Mouse (Mus musculus) limb, embryonic 13.5 days (tissue): ENCODE results near the gene Rars2. TPM values are rescaled to one million over a fixed set of nuclear protein-coding genes. Genes with fewer than 3 reads are reported as not detected.
"Not testable (repeated sequence)": the region's sequence is repeated elsewhere in the genome, so short reads cannot be mapped to it uniquely, and the experiment has no call there.

Source experiments
- ATAC-seq: fragments of 200-750 bp; cut with Nextera tagmentation; 2 replicates; pipeline ENCODE4 v1.8.0; 2017; ENCODE audit warnings: low read depth, moderate number of reproducible peaks, moderate TSS enrichment; ENCODE audit not compliant: low FRiP score
- H3K27ac ChIP-seq: fragments of 300-500 bp; sonication (generic); 2 replicates; pipeline ENCODE4 v1.5.1; 2015; ENCODE audit warnings: inconsistent platforms, mild to moderate bottlenecking, moderate library complexity
- H3K27me3 ChIP-seq: fragments of 300-500 bp; sonication (generic); 2 replicates; pipeline ENCODE4 v1.6.1; 2015; ENCODE audit warnings: mild to moderate bottlenecking, inconsistent platforms
- H3K36me3 ChIP-seq: fragments of 300-500 bp; sonication (generic); 2 replicates; pipeline ENCODE4 v1.6.1; 2015; ENCODE audit warnings: inconsistent platforms, mild to moderate bottlenecking, moderate library complexity
- H3K4me1 ChIP-seq: fragments of 300-500 bp; sonication (generic); 2 replicates; pipeline ENCODE4 v1.6.1; 2015; ENCODE audit warnings: inconsistent platforms
- H3K4me2 ChIP-seq: fragments of 300-500 bp; sonication (generic); replicated peaks from 2 replicates; pipeline ENCODE4 v1.6.1; 2015; ENCODE audit warnings: inconsistent platforms, mild to moderate bottlenecking, moderate library complexity
- H3K4me3 ChIP-seq: fragments of 300-500 bp; sonication (generic); 2 replicates; pipeline ENCODE4 v1.5.1; 2015; ENCODE audit warnings: moderate library complexity, mild to moderate bottlenecking, inconsistent platforms
- H3K9ac ChIP-seq: fragments of 300-500 bp; sonication (generic); 2 replicates; pipeline ENCODE4 v1.6.1; 2015; ENCODE audit warnings: mild to moderate bottlenecking, inconsistent platforms
- H3K9me3 ChIP-seq: fragments of 300-500 bp; sonication (generic); 2 replicates; pipeline ENCODE4 v1.6.1; 2016; ENCODE audit warnings: inconsistent platforms
- WGBS: fragments of 180-500 bp; shearing (Covaris S2); methylation state at CpG from one replicate; pipeline ENCODE4 v1.1.7; 2015; 5-methylcytosine and 5-hydroxymethylcytosine counted together
- polyA plus RNA-seq: library from polyadenylated mRNA; unstranded; fragments of >200 nt; fragmentation: Nextera tagmentation; extraction: Ambion mirVana; gene quantifications from 2 replicates; pipeline ENCODE4 v1.2.1, GENCODE M21; 2015

Gene Rars2
- 66.0 and 67.5 TPM in 2 replicates for polyA plus RNA-seq

DNA sequence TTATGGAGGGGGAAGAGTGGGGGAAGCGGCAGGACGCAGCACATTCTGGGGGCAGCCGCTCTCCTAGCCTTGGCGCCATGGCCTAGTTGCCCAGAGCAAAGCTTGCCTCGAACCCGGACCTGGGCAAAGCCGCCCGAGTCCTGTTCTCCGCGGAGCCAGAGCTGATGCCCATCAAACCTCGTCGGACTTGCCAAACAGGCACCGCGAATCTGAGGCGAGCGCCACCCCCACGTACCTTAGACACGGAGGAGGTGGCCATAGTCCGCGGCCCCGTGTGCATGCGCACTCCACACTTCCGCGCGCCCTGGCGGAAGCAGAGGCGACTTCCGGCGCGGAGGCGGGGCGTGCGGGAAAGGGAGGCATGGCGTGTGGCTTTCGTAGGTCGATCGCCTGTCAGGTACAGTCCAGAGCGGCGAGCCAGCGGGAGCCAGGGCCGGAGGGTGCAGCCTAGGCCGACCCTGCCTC lies at the start of gene Rars2, which contains the start of gene Orc3:
Gene Rars2 (plus strand): TSS at position 328 of the 465 bp plus-strand sequence.
Gene Orc3 (minus strand): TSS at position 315 of the 465 bp plus-strand sequence.
- Histone ChIP-seq H3K4me1 (peaks cover 21% of the 10 kb centered on the region), H3K4me2 (peak within 1 kb of the TSS; percentile 92), H3K9me3 (no peaks in the 10 kb centered on the region), H3K9ac (peak within 1 kb of the TSS; percentile 86), H3K4me3 (peak within 1 kb of the TSS; percentile 85), H3K36me3 (peaks cover 5% of the 10 kb centered on the region), H3K27ac (peak within 1 kb of the TSS; percentile 89), H3K27me3 (no peaks in the 10 kb centered on the region)
- ATAC-seq, result peak; percentile 98
- WGBS, result under 1% methylated on average over 42 of the region's 42 CpGs

DNA sequence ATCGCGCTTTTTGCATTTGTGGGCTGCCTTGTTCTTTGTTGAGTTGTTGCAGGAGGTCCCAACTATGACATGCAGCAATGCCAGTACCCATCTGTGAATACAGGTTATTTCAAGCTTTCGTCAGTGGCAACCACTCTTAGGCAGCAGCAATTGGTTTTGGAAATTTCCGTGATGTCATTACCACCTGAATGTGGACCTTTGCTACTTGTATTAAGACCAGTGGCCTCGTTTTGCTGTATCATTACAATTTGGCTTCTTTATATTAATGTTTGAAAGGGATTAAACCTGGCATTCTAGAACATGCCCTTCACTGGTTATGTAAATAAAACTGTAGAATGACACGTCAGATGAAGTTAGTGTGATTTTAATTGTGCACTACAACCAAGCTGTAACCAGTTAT lies 48.5 kb upstream of the Rars2 start:
- H3K4me2 ChIP-seq, result no peak overlapping the region
- ATAC-seq, result no peak
- no peaks in the 10 kb centered on the region for H3K27me3 ChIP-seq
- H3K36me3 ChIP-seq, result peaks cover 65% of the 10 kb centered on the region
- no peaks in the 10 kb centered on the region for H3K9me3 ChIP-seq
- no peak overlapping the region for H3K9ac ChIP-seq
- H3K4me3 ChIP-seq, result no peak overlapping the region
- no peak overlapping the region for H3K27ac ChIP-seq
- no peaks in the 10 kb centered on the region for H3K4me1 ChIP-seq
- WGBS, result 82% methylated on average over 6 of the region's 6 CpGs

GRCm38 (mm10) chr4:34572876-34573275 lies 41.9 kb upstream of the Rars2 start:
- Histone ChIP-seq H3K4me3 (no peak overlapping the region), H3K36me3 (peaks cover 83% of the 10 kb centered on the region), H3K4me1 (no peaks in the 10 kb centered on the region), H3K9me3 (no peaks in the 10 kb centered on the region), H3K9ac (no peak overlapping the region), H3K4me2 (no peak overlapping the region), H3K27me3 (no peaks in the 10 kb centered on the region), H3K27ac (no peak overlapping the region)
- no peak for ATAC-seq
- 73% methylated on average over 2 of the region's 2 CpGs for WGBS

- 93% methylated on average over 2 of the region's 2 CpGs for WGBS
- no peaks in the 10 kb centered on the region for H3K27me3 ChIP-seq
- no peak overlapping the region for H3K27ac ChIP-seq
- no peaks in the 10 kb centered on the region for H3K4me1 ChIP-seq
- H3K9me3 ChIP-seq, result no peaks in the 10 kb centered on the region
- H3K36me3 ChIP-seq, result peaks cover 86% of the 10 kb centered on the region
- ATAC-seq, result no peak
- no peak overlapping the region for H3K4me3 ChIP-seq
- no peak overlapping the region for H3K4me2 ChIP-seq
- no peak overlapping the region for H3K9ac ChIP-seq
Measured at GRCm38 (mm10) chr4:34577028-34577427, 37.7 kb upstream of the Rars2 start.

DNA sequence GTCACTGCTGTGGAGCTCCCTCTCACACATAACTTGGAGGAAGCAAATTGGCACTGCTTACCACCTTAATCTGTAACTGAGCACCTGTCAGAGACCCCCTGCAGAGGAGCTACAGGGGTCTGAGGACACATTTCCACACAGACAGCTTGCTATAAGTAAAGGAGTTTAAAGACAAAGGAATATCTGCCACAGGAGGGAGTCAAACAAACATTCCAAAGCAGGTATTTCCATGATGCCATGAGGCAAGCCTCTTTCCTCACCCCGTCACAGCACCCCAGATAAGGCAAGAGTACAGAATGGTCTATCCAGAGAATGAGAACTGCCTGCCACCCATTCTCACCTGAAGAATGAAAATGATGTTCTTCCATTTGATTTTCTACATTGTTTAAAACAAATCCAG lies 35.5 kb upstream of the Rars2 start:
- no peak overlapping the region for H3K4me2 ChIP-seq
- ATAC-seq, result no peak
- no peak overlapping the region for H3K9ac ChIP-seq
- H3K9me3 ChIP-seq, result no peaks in the 10 kb centered on the region
- H3K4me3 ChIP-seq, result no peak overlapping the region
- H3K36me3 ChIP-seq, result peaks cover 88% of the 10 kb centered on the region
- H3K27ac ChIP-seq, result no peak overlapping the region
- no peaks in the 10 kb centered on the region for H3K4me1 ChIP-seq
- H3K27me3 ChIP-seq, result no peaks in the 10 kb centered on the region
- 82% methylated on average over 1 of the region's 1 CpGs for WGBS

GRCm38 (mm10) chr4:34581489-34581888 lies 33.3 kb upstream of the Rars2 start:
- H3K27me3 ChIP-seq, ATAC-seq, H3K9me3 ChIP-seq, H3K9ac ChIP-seq, H3K4me2 ChIP-seq, H3K4me1 ChIP-seq, H3K27ac ChIP-seq, H3K4me3 ChIP-seq: not testable (repeated sequence)
- WGBS, result 88% methylated on average over 1 of the region's 1 CpGs
- peaks cover 79% of the 10 kb centered on the region for H3K36me3 ChIP-seq

GRCm38 (mm10) chr4:34581990-34582389 lies 32.8 kb upstream of the Rars2 start:
- WGBS, result 79% methylated on average over 7 of the region's 7 CpGs

GRCm38 (mm10) chr4:34582476-34582875 lies 32.3 kb upstream of the Rars2 start:
- Histone ChIP-seq H3K4me1 (no peaks in the 10 kb centered on the region), H3K9ac (no peak overlapping the region), H3K27me3 (no peaks in the 10 kb centered on the region), H3K4me3 (no peak overlapping the region), H3K4me2 (no peak overlapping the region), H3K9me3 (no peaks in the 10 kb centered on the region), H3K36me3 (peaks cover 76% of the 10 kb centered on the region), H3K27ac (no peak overlapping the region)
- no peak for ATAC-seq
- 77% methylated on average over 5 of the region's 5 CpGs for WGBS

More at GRCm38 (mm10) chr4:34581990-34582389, 32.8 kb upstream of the Rars2 start:
- H3K27me3 ChIP-seq, result no peaks in the 10 kb centered on the region
- no peak overlapping the region for H3K9ac ChIP-seq
- no peak overlapping the region for H3K27ac ChIP-seq
- H3K36me3 ChIP-seq, result peaks cover 76% of the 10 kb centered on the region
- no peak overlapping the region for H3K4me2 ChIP-seq
- no peaks in the 10 kb centered on the region for H3K4me1 ChIP-seq
- H3K4me3 ChIP-seq, result no peak overlapping the region
- no peaks in the 10 kb centered on the region for H3K9me3 ChIP-seq
- ATAC-seq, result no peak

DNA sequence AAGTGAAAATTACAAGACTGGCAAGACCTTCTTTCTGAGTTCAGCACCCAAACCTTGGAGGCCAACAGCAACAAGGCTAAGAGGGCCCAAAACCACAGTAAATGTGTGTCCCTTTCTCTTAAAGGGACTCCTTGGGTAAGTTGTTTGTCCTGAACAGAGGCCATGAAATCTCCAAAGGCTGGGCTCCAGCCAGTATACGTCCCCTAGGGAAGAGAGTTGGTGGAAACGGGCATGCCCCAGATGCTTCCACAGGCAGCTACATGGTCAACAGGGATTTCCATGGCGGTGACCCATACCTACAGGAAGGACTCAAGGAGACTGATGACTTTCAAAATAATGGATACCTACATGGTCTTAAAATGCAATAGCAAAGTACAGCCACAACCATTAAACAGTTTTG lies 31.3 kb upstream of the Rars2 start:
- no peaks in the 10 kb centered on the region for H3K27me3 ChIP-seq
- H3K27ac ChIP-seq, result no peak overlapping the region
- H3K9me3 ChIP-seq, result no peaks in the 10 kb centered on the region
- ATAC-seq, result no peak
- no peak overlapping the region for H3K9ac ChIP-seq
- 91% methylated on average over 3 of the region's 3 CpGs for WGBS
- H3K4me3 ChIP-seq, result no peak overlapping the region
- H3K4me2 ChIP-seq, result no peak overlapping the region
- H3K4me1 ChIP-seq, result no peaks in the 10 kb centered on the region
- peaks cover 70% of the 10 kb centered on the region for H3K36me3 ChIP-seq

GRCm38 (mm10) chr4:34584871-34585607 lies 29.7 kb upstream of the Rars2 start:
- Histone ChIP-seq H3K27ac (no peak overlapping the region), H3K4me3 (no peak overlapping the region), H3K27me3 (no peaks in the 10 kb centered on the region), H3K36me3 (peaks cover 61% of the 10 kb centered on the region), H3K9ac (no peak overlapping the region), H3K9me3 (no peaks in the 10 kb centered on the region), H3K4me2 (no peak overlapping the region), H3K4me1 (no peaks in the 10 kb centered on the region)
- ATAC-seq, result no peak
- 77% methylated on average over 7 of the region's 7 CpGs for WGBS

GRCm38 (mm10) chr4:34603123-34603522 lies 11.6 kb upstream of the Rars2 start:
- H3K27me3 ChIP-seq, result no peaks in the 10 kb centered on the region
- no peak overlapping the region for H3K27ac ChIP-seq
- peaks cover 65% of the 10 kb centered on the region for H3K36me3 ChIP-seq
- 96% methylated on average over 6 of the region's 6 CpGs for WGBS
- H3K9ac ChIP-seq, result no peak overlapping the region
- H3K4me2 ChIP-seq, result no peak overlapping the region
- no peaks in the 10 kb centered on the region for H3K4me1 ChIP-seq
- no peak for ATAC-seq
- H3K9me3 ChIP-seq, result no peaks in the 10 kb centered on the region
- H3K4me3 ChIP-seq, result no peak overlapping the region

GRCm38 (mm10) chr4:34606658-34607057 lies 8.1 kb upstream of the Rars2 start:
- no peaks in the 10 kb centered on the region for H3K27me3 ChIP-seq
- no peak overlapping the region for H3K4me3 ChIP-seq
- H3K9me3 ChIP-seq, result no peaks in the 10 kb centered on the region
- H3K4me2 ChIP-seq, result no peak overlapping the region
- H3K4me1 ChIP-seq, result no peaks in the 10 kb centered on the region
- no peak overlapping the region for H3K9ac ChIP-seq
- H3K27ac ChIP-seq, result no peak overlapping the region
- H3K36me3 ChIP-seq, result peaks cover 50% of the 10 kb centered on the region
- WGBS, result 97% methylated on average over 10 of the region's 10 CpGs
- ATAC-seq, result no peak
